Comparison of ENCODE assay signal across 8 mouse cellular contexts in the genomic region with DNA sequence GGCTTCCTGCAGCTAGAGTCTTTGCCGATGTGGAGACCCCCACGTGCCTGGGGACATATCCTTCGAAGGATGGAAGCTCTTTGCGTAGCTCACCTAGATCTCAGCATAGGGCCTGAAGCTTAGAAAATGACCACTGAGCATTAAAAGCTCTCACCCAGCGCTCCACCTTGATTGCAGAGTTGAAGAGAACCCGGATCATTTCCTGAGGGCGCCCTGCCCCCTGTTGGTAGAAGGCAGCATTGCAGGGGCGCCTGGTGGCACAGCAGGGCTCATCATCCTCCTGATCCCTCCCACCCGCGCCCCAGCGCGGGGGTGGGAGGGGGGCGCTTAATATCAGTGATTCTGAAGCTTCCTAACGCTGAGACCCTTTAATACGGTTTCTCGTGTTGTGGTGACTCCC. TPM values are rescaled to one million over a fixed set of nuclear protein-coding genes. Genes with fewer than 3 reads are reported as not detected.
A peak's percentile ranks its signal among the peaks of the same experiment; 100 is the strongest.
DNase-seq lines count a peak whose midpoint lies in the region; ATAC-seq and TF ChIP-seq lines count a peak whose summit lies in the region.

No protein-coding gene starts in this region.

- no peaks in the 10 kb centered on the region for H3K36me3 ChIP-seq in hindbrain, postnatal 0 days (ENCODE audit: insufficient read depth, low read length)
- H3K36me3 ChIP-seq in liver, postnatal 0 days (replicated peaks; ENCODE audit: insufficient read depth, low read length): no peaks in the 10 kb centered on the region

- intact Hi-C loops in left cerebral cortex, postnatal 10 days (cut with DNase I): no loop called here

- no peak overlapping the region for H3K4me3 ChIP-seq in hindbrain, postnatal 0 days (ENCODE audit: low read length)
- no peak overlapping the region for H3K4me3 ChIP-seq in liver, postnatal 0 days (ENCODE audit: low read depth, low read length)

- TF ChIP-seq EP300 in liver, postnatal 0 days (IDR thresholded peaks at IDR 0.05; ENCODE audit: low read depth): no peak

- H3K4me1 ChIP-seq in hindbrain, postnatal 0 days (ENCODE audit: insufficient read depth, low read length): no peaks in the 10 kb centered on the region
- H3K4me1 ChIP-seq in liver, postnatal 0 days (ENCODE audit: insufficient read depth): no peaks in the 10 kb centered on the region; the same call in 1 of the 2 replicates

- POLR2A ChIA-PET in Patski (lab: Charles Lee): no interaction called here

- no peak overlapping the region for H3K27ac ChIP-seq in hindbrain, postnatal 0 days
- no peak overlapping the region for H3K27ac ChIP-seq in liver, postnatal 0 days (ENCODE audit: low read depth)

- no peak overlapping the region for H3K9ac ChIP-seq in hindbrain, postnatal 0 days (replicated peaks; ENCODE audit: low read length)
- H3K9ac ChIP-seq in liver, postnatal 0 days (replicated peaks): no peak overlapping the region

- peak; percentile 97 for TF ChIP-seq CTCF in Patski (IDR thresholded peaks at IDR 0.05)
- peak; percentile 89 for TF ChIP-seq CTCF in hindbrain, postnatal 0 days (IDR thresholded peaks at IDR 0.05; ENCODE audit: low read depth)
- peak; percentile 86 for TF ChIP-seq CTCF in liver, postnatal 0 days (IDR thresholded peaks at IDR 0.05; ENCODE audit: low read depth)

- peak; percentile 36 for DNase-seq in left cerebral cortex, adult 11 months (ENCODE audit: low spot score)
- DNase-seq in left cerebral cortex, postnatal 10 days (ENCODE audit: extremely low spot score in 1 of 2, low spot score in 2 of 2): no peak
- DNase-seq in Patski (ENCODE audit: low read depth, low spot score): no peak
- DNase-seq in cerebellum, adult 8-10 months: peak; percentile 65
- peak; percentile 75 for DNase-seq in hindbrain, postnatal 0 days (ENCODE audit: low spot score)
- DNase-seq in liver, postnatal 0 days: peak; percentile 70
- peak; percentile 63 for DNase-seq in right cerebral cortex, postnatal 14 days

- no peaks in the 10 kb centered on the region for H3K9me3 ChIP-seq in hindbrain, postnatal 0 days (ENCODE audit: low read length)
- no peaks in the 10 kb centered on the region for H3K9me3 ChIP-seq in liver, postnatal 0 days (ENCODE audit: low read length)

- no peak overlapping the region for H3K4me2 ChIP-seq in hindbrain, postnatal 0 days (ENCODE audit: low read depth, low read length)
- H3K4me2 ChIP-seq in liver, postnatal 0 days (ENCODE audit: low read depth, low read length): no peak overlapping the region

- H3K27me3 ChIP-seq in Patski: no peaks in the 10 kb centered on the region
- H3K27me3 ChIP-seq in hindbrain, postnatal 0 days (ENCODE audit: insufficient read depth, low read length): peaks cover 6% of the 10 kb centered on the region; the same call in 1 of the 2 replicates
- H3K27me3 ChIP-seq in liver, postnatal 0 days (ENCODE audit: insufficient read depth, low read length): no peaks in the 10 kb centered on the region

- ATAC-seq in Patski: no peak
- no peak for ATAC-seq in hindbrain, postnatal 0 days
- no peak for ATAC-seq in liver, postnatal 0 days
- ATAC-seq in erythroblast, adult 5-6 weeks (replicated peaks; ENCODE audit: low FRiP score, poor library complexity, severe bottlenecking): no peak

- in situ Hi-C loops in Patski (cut with MboI; ENCODE audit: low pct_unique_long_range_greater_than_20kb): no loop called here

- CTCF ChIA-PET in Patski (lab: Charles Lee): interaction anchor here (0.8 to 1.7 kb wide), 7 partner anchors 12 to 312 kb away, joined by 3 to 7 read pairs (median 3); no protein-coding TSS in a partner anchor

- 15% methylated on average over 16 of the region's 16 CpGs for WGBS in hindbrain, postnatal 0 days
- WGBS in liver, postnatal 0 days (ENCODE audit: insufficient replicate concordance): 12% methylated on average over 16 of the region's 16 CpGs

RNA-seq across cellular contexts. Expression of gene Pcbd1, which starts 16.8 kb away (rescaled TPM):
- 10 to 100 TPM; 12.4 to 15.4 TPM for total RNA-seq in left cerebral cortex, postnatal 10 days (2021)
- 211 TPM for polyA plus RNA-seq in Patski (2021)
- total RNA-seq in hindbrain, postnatal 0 days (2014; rRNA removed): 22.6 and 36.6 TPM in 2 replicates
- polyA plus RNA-seq in hindbrain, postnatal 0 days (2015; fragmentation: Nextera tagmentation; extraction: Ambion mirVana): 62.9 and 63.3 TPM in 2 replicates
- polyA plus RNA-seq in liver, postnatal 0 days (2015; fragmentation: Nextera tagmentation; extraction: Ambion mirVana): 333 and 355 TPM in 2 replicates
- total RNA-seq in erythroblast, adult 5-6 weeks (2015; ENCODE audit: low replicate concordance): 1.7 TPM in 1 of 2 replicates, not detected in the other
- not detected in 2 replicates for total RNA-seq in erythroblast, adult 5-6 weeks (2017; ENCODE audit: low replicate concordance)

Comparison
In these comparisons a context has a peak if more than half of its experiments do, and no peak if none do; other contexts are left out.
1. DNase-seq: peak in left cerebral cortex, adult 11 months (single experiment), cerebellum, adult 8-10 months (single experiment), hindbrain, postnatal 0 days (single experiment), liver, postnatal 0 days (single experiment) and right cerebral cortex, postnatal 14 days (single experiment); none in left cerebral cortex, postnatal 10 days (0 of 2) and Patski (single experiment).
2. Peak in every context shown above with its lines, with median percentiles within 50 percentile points of each other: CTCF ChIP-seq.